Mouse (Mus musculus) effector memory CD4-positive, alpha-beta T cell, adult 5 months (primary cell): ENCODE measurements around the gene Cstf2t. TPM values are rescaled to one million over a fixed set of nuclear protein-coding genes. Genes with fewer than 3 reads are reported as not detected.

ENCODE experiments used
- polyA plus RNA-seq: library from polyadenylated mRNA; unstranded; fragments of 100-300 nt; shearing (Covaris generic); gene quantifications from one replicate; pipeline ENCODE4 v1.2.1, GENCODE M21; 2017

Gene Cstf2t
- 24.5 TPM for polyA plus RNA-seq

GRCm38 (mm10) chr19:31082662-31083429 lies at the start of gene Cstf2t:
Cstf2t (plus strand) TSS chr19:31082837.

